Mouse (Mus musculus) thymus, postnatal 4 days (tissue): ENCODE data around the gene Rapgef1.

Experiments used
- DNase-seq: peaks from one replicate; pipeline ENCODE4 v3.0.0; 2021

The Rapgef1 gene

GRCm38 (mm10) chr2:29647808-29648207, 28.3 kb downstream of the Rapgef1 start:
- DNase-seq: no peak

GRCm38 (mm10) chr2:29648956-29649794, 29.7 kb downstream of the Rapgef1 start:
- no peak for DNase-seq

GRCm38 (mm10) chr2:29649795-29650457, 30.4 kb downstream of the Rapgef1 start:
- peak; percentile 72 for DNase-seq

GRCm38 (mm10) chr2:29651876-29652275, 32.4 kb downstream of the Rapgef1 start:
- no peak for DNase-seq

- no peak for DNase-seq
Measured at GRCm38 (mm10) chr2:29655433-29655832, 35.9 kb downstream of the Rapgef1 start.

DNA sequence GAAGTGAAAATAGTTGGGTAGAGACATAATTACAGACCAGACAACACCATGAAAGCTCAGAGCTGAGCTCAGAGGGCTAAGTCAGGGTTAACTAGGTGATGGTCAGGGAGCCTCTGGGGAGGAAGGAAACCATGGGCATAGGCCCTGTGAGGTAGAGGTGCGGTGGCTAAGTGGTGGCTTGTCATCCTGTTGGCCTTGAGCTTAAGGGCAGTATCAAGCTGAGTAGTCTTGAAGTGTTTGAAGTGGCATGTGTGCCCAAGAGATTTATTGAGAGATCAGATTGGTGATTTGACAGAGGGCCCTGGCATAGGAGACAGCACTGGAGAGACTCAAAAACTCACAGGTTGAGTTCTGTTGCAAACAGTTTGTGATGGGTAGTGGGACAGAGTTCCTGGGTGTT, 36.6 kb downstream of the Rapgef1 start:
- no peak for DNase-seq

GRCm38 (mm10) chr2:29657089-29657488, 37.6 kb downstream of the Rapgef1 start:
- DNase-seq: no peak

DNA sequence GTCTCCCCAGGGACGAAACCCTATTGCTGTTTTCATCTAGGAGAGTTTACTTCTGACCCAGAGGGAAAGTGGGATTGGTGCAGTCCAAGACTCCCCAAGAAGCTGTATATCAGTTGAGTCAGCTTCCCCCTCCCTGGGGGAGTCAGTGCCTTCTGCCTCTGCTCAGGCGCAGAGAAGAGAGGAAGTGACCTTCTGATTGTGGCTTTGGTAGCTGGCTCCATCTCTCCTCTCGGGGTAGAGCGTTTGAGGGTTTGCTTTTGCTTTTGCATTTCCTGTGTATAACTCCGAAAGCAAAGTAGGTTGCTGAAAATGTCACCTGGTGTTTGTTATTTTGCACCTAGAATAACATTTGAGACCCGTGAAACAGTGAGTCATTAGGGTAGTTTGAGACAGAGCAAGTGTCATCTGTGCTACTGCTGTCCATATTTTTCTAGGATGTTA, 42.3 kb downstream of the Rapgef1 start:
- DNase-seq: peak; percentile 65

- DNase-seq: peak; percentile 51
Measured at GRCm38 (mm10) chr2:29663260-29663877, 43.8 kb downstream of the Rapgef1 start.

GRCm38 (mm10) chr2:29665421-29665820, 45.9 kb downstream of the Rapgef1 start:
- DNase-seq: peak; percentile 89

DNA sequence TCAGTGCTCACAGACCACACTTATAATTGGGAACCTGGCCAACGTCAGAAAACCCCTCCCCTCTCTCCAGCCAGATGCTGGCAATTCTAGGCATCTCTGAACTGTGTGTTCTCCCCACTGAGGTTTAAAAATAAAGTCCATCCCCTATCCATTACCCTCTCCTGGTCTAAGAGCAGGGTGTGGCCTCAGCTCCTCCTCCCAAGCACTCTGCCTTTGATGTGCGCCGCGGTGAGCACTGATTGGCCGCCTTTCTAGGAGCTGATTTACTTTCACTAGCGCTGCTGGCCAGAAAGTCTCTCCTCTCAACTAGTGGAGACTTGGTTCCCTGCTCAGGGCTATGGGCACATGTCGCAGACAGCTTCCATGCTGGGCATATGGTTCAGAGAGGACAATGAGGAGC, 47.1 kb downstream of the Rapgef1 start:
- peak; percentile 69 for DNase-seq

GRCm38 (mm10) chr2:29667109-29667508, 47.6 kb downstream of the Rapgef1 start:
- DNase-seq: no peak

DNA sequence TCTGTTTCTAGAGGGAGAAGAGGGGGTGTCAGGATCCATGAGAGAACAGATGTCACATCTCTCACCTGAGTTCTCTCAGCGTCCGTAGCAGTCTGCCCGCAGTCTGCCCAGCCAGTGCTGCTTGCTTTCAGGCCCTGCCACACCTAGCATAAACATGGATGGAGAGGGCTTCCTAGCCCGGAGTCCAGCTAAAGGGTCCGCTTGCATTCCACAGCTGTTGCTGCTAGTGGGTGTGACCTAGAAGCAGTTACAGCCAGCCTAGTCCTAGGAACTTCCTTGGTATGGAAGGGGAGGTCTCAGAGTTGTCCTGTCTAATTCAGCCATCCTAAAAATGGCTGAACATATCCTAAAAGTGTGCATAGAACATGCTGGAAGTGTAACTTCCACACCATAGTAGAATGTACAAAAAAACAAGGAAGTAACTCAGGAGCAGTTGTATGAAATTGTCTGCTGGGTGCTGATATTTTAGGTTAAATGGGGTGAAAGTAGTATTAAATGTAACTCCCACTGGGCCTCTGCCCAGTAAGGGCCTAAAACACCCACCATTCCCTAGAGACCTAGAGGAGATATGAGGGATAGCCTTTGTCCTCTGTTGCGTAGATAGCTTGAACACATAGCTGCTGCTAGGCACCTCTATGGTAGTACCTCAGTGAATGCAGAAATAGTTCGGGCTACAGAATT, 48.6 kb downstream of the Rapgef1 start:
- no peak for DNase-seq

- DNase-seq: no peak
Measured at GRCm38 (mm10) chr2:29668963-29669362, 49.4 kb downstream of the Rapgef1 start.

DNA sequence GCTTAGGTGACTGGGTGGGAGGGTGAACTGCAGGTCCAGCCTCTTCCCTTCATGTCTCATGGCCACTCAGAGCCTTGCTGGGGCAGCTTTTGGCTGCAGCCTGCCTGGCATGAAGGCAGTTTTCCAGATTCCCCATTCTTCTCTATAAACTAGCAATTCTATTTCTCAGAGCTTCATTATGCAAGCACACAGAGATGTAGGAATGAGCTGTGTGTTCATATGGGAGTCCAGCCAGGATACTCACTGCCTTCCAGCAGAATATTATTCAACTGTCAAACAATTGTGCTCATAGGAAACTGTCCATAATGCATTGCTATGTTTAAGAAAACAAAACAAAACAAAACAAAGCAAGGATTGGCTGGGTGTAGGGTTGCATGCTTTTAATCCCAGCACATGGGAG, 50.2 kb downstream of the Rapgef1 start:
- DNase-seq: no peak

- peak; percentile 75 for DNase-seq
Measured at GRCm38 (mm10) chr2:29670231-29670991, 50.9 kb downstream of the Rapgef1 start.

DNA sequence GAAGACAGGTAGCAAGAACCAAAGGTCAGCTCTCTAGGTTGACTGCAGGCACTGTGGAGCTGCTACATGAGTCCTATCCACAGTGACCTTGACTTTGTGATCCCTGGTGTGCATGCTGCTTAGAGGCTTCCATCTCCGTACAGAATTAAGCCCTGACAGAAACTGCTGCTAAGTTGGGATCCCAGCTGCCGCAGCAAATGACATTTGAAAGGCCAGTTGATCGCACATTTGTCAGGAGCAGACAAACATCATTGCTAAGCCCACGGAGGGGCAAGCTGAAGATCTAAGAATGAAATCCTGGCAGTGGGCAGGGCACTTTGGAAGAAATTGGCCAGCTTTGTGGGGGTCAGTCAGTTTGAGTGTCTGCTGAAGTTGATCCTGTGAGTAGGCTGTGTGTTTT, 51.9 kb downstream of the Rapgef1 start:
- no peak for DNase-seq

GRCm38 (mm10) chr2:29671856-29672255, 52.3 kb downstream of the Rapgef1 start:
- DNase-seq: no peak

- peak; percentile 58 for DNase-seq
Measured at GRCm38 (mm10) chr2:29672746-29673536, 53.4 kb downstream of the Rapgef1 start.

DNA sequence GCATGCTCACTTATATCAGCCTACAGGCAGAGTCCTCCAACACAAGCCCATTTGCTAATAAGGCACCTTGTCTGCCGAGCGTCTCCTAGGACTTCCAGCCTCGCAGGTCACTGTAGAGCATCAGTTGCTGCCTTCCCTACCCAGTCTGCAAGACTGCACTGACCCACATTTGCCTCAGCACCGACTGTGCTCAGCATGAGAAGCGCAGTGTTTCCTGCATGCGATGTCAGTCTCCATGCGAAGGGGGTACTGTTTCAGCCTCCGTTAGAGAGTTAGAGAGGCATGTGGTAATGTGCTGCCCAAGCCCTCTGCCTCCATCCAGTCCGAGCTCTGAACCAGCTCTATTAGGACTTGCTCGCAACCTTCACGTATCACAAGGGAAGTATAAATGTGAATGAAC, 54.6 kb downstream of the Rapgef1 start:
- peak; percentile 53 for DNase-seq

DNA sequence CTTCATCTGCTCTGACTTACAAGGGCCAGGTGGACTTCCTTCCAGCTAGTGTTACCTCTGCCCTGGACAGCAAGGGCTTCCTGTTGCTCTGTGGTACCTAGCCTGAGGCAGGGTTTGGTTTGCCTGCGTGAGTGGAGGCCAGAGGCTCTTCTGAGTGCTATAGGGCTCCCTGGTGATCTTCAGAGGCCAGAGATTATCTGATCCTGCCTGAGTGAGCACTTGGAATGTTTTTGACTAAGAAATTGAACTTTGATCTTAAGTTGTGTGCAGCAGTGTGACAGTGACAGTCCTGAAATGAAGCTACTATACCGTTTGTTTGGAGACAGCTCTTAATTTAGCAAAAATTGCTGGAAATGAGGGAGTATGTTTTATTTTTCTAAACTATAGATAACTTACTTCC, 55.0 kb downstream of the Rapgef1 start:
- no peak for DNase-seq

DNA sequence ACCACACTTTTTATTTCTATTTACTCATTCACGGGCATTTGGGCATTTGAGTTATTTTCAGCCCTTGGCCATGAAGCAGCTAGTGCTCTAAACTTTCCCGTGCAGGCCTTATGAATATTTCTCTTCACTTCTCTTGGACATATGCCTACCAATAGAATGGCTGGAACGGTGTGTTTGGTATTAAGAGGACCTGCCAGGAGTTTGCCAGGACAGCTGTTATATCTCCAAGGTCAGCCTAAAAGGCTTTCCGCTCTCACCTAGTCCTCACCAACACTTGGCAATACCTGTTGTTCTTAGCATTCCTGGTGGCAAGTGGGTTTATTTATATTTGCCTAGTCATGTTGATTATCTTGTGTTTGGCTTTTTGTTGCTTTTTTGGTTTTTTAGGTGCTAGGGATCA, 56.3 kb downstream of the Rapgef1 start:
- no peak for DNase-seq
